Mouse (Mus musculus) left cerebral cortex, postnatal 25 days (tissue): Measurements from ENCODE around the gene Olfr45. TPM values are rescaled to one million over a fixed set of nuclear protein-coding genes. Genes with fewer than 3 reads are reported as not detected.
"Not testable (repeated sequence)": the region's sequence is repeated elsewhere in the genome, so short reads cannot be mapped to it uniquely, and the experiment has no call there.

Source experiments
- DNase-seq, 2 experiments: peaks; one replicate each; pipeline ENCODE4 v3.0.0; 2022; ENCODE audit warnings: low spot score in 2 of 2, mixed read lengths in 1 of 2
- intact Hi-C: fragments of 180-260 bp; cut with DNase I; formaldehyde crosslinking; loops from one replicate; pipeline ENCODE4 v1.15.1; 2025
- total RNA-seq, 2 experiments: library from RNA; stranded (reverse); gene quantifications; 2 replicates each; pipeline ENCODE4 v1.2.3; 2021

The Olfr45 gene
- not detected for total RNA-seq

- DNase-seq = no peak
- intact Hi-C loops = no loop called here
These were observed at the start of gene Olfr45 for GRCm38 (mm10) chr7:140681651-140682050. TSS of gene Olfr45 (plus strand) at chr7:140681951.

GRCm38 (mm10) chr7:140646152-140646551 is 35.6 kb upstream of the Olfr45 start, which contains the start of gene Olfr53:
TSS of gene Olfr53 (plus strand) at chr7:140646452.
- intact Hi-C loops = no loop called here
- DNase-seq = no peak

GRCm38 (mm10) chr7:140659630-140660029 is 22.1 kb upstream of the Olfr45 start, which contains the start of gene Olfr539:
TSS of gene Olfr539 (plus strand) at chr7:140659930.
- intact Hi-C loops = no loop called here
- DNase-seq = no peak

GRCm38 (mm10) chr7:140670693-140671092 is 11.1 kb upstream of the Olfr45 start:
- DNase-seq, intact Hi-C loops: not testable (repeated sequence)

GRCm38 (mm10) chr7:140675863-140676262 is 5.9 kb upstream of the Olfr45 start:
- no peak for DNase-seq
- intact Hi-C loops = no loop called here

GRCm38 (mm10) chr7:140679591-140679990 is 2.2 kb upstream of the Olfr45 start:
- intact Hi-C loops, DNase-seq: not testable (repeated sequence)

GRCm38 (mm10) chr7:140696967-140697366 is 15.2 kb downstream of the Olfr45 start, which contains the start of gene Olfr541:
TSS of gene Olfr541 (plus strand) at chr7:140697267.
- intact Hi-C loops = no loop called here
- DNase-seq = no peak

GRCm38 (mm10) chr7:140706348-140706747 is 24.6 kb downstream of the Olfr45 start:
- intact Hi-C loops = no loop called here
- no peak for DNase-seq

- DNase-seq = no peak
- intact Hi-C loops = no loop called here
These were observed 26.0 kb downstream of the Olfr45 start for GRCm38 (mm10) chr7:140707536-140708284.

GRCm38 (mm10) chr7:140717155-140718055 is 35.7 kb downstream of the Olfr45 start:
- DNase-seq = peak in 1 of 2 experiments; percentile 65
- intact Hi-C loops = loop anchor here (5.0 kb wide), 2 partner anchors 240 to 550 kb away; no protein-coding TSS in a partner anchor

GRCm38 (mm10) chr7:140721095-140721494 is 39.3 kb downstream of the Olfr45 start:
- intact Hi-C loops = no loop called here
- no peak for DNase-seq

GRCm38 (mm10) chr7:140725558-140725957 is 43.8 kb downstream of the Olfr45 start:
- no peak for DNase-seq
- intact Hi-C loops = no loop called here

GRCm38 (mm10) chr7:140733162-140733561 is 51.4 kb downstream of the Olfr45 start:
- intact Hi-C loops = loop anchor here (5.0 to 10.0 kb wide), 2 partner anchors 546 to 578 kb away; partner anchors contain the start of gene Sprn
- peak in 1 of 2 experiments; percentile 8 for DNase-seq

Other genes starting within 250 kb of the Olfr45 start
- not detected for gene Olfr533, start 218.6 kb upstream of the Olfr45 start, total RNA-seq
- gene Olfr535, start 197.7 kb upstream of the Olfr45 start, total RNA-seq = not detected
- gene Olfr536, start 174.6 kb upstream of the Olfr45 start, total RNA-seq = not detected
- gene Olfr538, start 114.1 kb upstream of the Olfr45 start, total RNA-seq = not detected
- gene Olfr46, start 80.7 kb upstream of the Olfr45 start, total RNA-seq = under 1 TPM in 1 of 2 experiments, not detected in 1; 0.09 TPM
- gene Olfr61, start 53.0 kb upstream of the Olfr45 start, total RNA-seq = not detected
- not detected for gene Olfr53, start 35.5 kb upstream of the Olfr45 start, total RNA-seq
- under 1 TPM; 0.05 to 0.07 TPM for gene Olfr539, start 22.0 kb upstream of the Olfr45 start, total RNA-seq
- not detected for gene Olfr541, start 15.3 kb downstream of the Olfr45 start, total RNA-seq
- gene Cyp2e1, start 81.8 kb downstream of the Olfr45 start, total RNA-seq = not detected
- not detected for gene Syce1, start 105.9 kb downstream of the Olfr45 start, total RNA-seq
- 10 to 100 TPM; 23.6 to 24.7 TPM for gene Zfp941, start 140.2 kb downstream of the Olfr45 start, total RNA-seq
- gene Urah, start 153.1 kb downstream of the Olfr45 start, total RNA-seq = 1 to 10 TPM; 2.7 to 4.1 TPM
- gene Scgb1c1, start 163.6 kb downstream of the Olfr45 start, total RNA-seq = not detected
- gene Odf3, start 165.9 kb downstream of the Olfr45 start, total RNA-seq = not detected
- 1 to 10 TPM; 1.2 to 1.8 TPM for gene Gm45785, start 174.4 kb downstream of the Olfr45 start, total RNA-seq
- gene Ric8a, start 175.0 kb downstream of the Olfr45 start, total RNA-seq = 10 to 100 TPM; 66.0 to 70.0 TPM
- 10 to 100 TPM; 25.9 to 28.1 TPM for gene Bet1l, start 175.6 kb downstream of the Olfr45 start, total RNA-seq
- gene Psmd13, start 200.0 kb downstream of the Olfr45 start, total RNA-seq = 100 to 1,000 TPM; 116 TPM
- 10 to 100 TPM; 77.1 to 78.2 TPM for gene Sirt3, start 200.4 kb downstream of the Olfr45 start, total RNA-seq
- 1 to 10 TPM in 1 of 2 experiments, not detected in 1; 1.2 TPM for gene Cox8b, start 218.5 kb downstream of the Olfr45 start, total RNA-seq
- under 1 TPM; 0.41 to 0.73 TPM for gene Nlrp6, start 239.0 kb downstream of the Olfr45 start, total RNA-seq